Mouse (Mus musculus): ENCODE data around the gene Rbbp4.
"Not testable (repeated sequence)": the region's sequence is repeated elsewhere in the genome, so short reads cannot be mapped to it uniquely, and the experiment has no call there.

The Rbbp4 gene

DNA sequence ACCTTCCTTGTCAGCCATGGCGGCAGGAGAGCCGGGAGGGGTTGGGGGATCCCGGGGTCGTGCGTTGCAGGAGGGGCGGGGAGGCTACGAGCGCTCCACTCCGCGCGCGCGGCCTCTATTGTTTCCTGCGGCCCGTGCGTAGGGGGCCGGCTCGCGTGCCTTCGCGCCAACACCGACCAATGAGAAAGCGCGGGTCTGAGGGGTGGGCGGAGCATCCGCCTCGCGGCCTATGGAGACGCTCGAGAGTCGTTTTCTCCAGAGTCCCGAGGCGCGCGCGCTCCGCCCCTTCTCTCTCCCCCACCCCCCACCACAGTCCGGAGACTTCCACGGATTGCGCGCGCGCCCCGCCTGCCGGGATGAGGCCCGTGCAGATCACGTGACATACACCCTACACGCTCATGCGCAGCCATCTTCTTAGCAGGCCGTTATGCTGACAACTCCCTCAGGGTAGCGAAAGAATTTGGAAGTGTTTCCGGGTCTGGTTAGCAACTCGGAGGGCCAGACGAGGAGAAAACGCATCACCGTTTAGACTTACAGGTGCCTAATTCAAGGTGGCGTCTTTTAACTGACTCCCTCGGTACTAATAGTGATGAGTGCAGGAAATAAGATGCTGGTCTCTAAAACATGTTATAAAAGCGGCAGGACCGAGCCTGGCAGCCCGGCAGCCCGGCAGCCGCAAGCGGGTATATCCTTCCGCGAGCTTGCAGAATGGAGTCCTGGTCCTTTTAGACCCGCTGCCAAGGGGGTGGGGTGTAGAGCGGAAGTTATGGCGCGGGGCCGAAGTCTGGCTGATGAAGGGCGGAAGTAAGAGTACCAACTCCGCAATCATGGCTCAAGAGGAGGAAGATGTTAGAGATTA, at the start of gene Rbbp4, which contains the start of gene Zbtb8os:
Rbbp4 (minus strand) TSS at position 155 of the 859 bp plus-strand sequence.
Zbtb8os (plus strand) TSS at position 480 of the 859 bp plus-strand sequence.
- DNase-seq (ENCODE audit: low read depth, low spot score), result peak; percentile 99

DNA sequence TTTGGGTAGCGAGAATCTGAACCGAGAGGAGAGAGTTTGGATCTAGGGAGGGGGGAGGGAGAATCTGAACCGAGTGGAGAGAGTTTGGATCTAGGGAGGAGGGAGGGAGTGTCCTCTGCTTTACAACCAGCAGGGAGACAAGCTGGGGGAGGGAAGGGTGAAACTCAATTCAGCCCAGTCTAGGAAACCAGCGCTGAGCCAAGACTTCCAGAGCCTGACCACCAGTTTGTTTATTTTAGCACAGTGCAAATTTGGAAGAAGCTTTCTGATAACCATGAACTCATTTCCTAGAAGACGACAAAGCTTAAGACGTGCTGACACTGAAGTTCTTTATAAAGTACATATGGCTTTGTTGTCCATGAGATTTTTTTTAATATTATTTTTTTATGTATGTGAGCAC, 49.3 kb upstream of the Rbbp4 start:
- DNase-seq (ENCODE audit: low read depth, low spot score), result no peak

DNA sequence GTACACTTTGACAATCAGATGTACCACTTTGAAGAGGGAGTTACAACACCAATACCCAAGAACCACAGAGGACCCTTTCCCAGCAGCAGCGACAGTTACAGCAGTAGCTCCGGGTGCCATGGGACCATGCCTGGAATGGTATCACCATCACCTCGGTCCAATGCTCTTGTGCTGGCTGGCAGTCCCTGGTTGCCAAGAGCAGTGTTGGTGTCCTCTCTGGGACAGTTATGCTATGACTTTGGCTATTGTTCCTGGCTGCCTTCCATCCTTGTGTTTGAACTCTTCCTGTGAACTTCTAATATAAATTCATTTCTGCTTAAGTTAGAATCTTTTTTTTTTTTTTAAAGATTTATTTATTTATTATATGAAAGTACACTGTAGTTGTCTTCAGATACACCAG, 48.4 kb upstream of the Rbbp4 start:
- DNase-seq (ENCODE audit: low read depth, low spot score), result no peak

DNA sequence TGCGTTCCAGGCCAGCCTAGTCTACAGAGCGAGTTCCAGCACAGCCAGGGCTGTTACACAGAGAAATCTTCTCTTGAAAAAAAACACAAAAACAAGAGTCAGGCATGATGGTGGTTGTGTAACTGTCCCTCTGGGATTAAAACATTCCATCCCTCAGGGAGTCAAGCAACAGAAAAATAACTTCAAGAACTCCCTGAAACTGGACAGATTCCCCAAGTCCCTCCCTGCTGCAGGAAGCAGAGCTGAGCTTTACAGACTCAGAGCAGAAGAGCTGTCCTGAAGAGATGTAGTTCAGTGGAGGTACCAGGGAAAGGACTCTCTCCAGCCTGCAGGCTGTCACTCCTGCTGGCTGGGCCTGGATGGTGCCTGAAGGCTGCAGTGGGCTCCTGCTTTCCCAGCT, 47.3 kb upstream of the Rbbp4 start:
- no peak for DNase-seq (ENCODE audit: low read depth, low spot score)

DNA sequence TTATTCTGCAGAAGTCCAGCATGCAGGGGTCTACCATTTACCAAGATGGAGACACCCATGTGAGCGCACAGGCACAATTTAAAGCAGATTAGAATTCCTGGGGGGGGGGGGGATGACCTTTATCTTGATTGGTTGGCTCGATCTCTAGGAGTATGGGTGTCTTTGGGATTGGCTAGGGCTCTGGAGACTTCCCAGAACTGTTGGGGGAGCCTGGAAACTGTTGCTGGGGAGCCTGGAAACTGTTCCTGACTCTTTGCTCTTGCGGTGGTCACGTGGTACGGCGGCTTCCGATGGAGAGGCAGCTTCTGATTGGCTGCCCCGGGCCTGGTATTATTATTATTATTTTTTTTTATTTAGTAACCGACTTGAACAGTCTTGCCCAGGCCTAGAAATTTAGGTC, 46.9 kb upstream of the Rbbp4 start:
- no peak for DNase-seq (ENCODE audit: low read depth, low spot score)

DNA sequence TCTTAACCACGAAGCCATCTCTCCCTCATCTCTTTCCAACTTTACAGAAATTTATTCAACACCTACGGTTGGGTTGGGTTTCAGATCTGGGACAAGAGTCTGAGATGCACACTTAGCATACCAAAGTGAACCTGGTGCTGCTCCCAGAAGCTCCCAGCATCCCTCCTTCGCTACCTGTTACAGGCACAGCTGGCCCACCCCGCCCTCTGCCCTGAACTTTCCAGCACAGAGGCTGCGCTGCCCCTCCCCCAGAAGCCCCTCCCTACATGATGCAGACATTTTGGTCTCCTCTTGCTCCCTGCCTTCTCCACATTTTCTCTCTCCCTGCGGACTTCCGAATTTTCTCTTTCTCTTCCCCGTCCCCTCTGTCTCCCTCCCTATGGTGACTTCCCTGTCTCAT, 46.0 kb upstream of the Rbbp4 start:
- DNase-seq (ENCODE audit: low read depth, low spot score), result no peak

DNA sequence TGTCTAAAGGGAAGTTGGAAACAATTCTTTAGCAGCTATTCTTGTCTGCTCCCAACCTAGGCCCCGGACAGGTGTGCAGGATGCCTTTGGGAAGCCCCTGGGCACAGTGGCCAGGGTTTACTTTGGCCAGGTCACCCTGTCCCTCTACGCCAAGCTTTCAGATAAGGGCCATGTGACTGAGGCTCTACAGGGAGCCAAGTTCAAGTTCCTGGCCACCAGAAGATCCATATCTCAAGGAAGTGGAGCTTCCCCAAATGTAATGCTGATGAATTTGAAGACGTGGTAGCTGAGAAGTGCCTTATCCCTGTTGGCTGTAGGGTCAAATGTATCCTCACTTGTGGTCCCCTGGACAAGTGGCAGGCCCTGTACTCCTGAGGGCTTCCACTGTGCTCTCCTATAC, 44.6 kb upstream of the Rbbp4 start:
- DNase-seq (ENCODE audit: low read depth, low spot score), result no peak

DNA sequence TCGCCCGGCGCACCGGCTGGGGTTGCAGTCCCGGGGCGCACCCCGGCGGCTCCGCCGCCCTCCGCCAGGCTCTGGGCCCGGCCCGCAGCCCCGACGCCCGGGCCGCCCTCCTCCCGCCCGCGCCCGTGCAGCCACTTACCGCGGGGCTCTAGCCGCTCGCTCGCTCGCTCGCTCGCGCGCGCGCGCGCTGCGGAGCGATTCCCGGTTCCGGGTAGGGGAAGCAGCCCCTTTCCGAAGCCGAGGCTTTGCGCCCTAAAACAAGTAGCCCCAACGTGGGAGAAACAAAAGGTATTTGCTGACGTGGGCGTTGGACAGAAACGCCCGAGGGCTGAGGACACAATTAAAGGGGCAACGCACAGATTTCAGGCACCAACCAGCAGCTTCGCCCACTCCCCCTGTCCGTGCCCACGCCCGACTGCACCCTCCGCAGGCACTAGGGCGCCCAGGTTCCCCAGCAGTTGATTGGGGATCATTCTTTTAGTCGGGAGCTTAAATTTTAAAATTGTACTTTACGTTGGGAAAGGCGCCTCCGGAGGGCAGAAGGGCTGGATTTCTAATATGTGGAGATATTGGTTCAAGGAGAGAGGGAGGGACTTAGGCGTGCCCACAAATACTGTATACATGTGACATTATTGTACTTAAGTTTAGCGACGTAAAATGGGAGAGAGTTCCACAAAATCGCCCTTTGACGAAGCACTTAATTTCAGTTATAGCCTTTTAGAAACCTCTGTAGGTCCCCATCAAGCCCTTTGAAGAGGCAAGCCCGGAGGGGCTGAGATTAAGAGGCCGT, 42.6 kb upstream of the Rbbp4 start, which contains the start of gene Zbtb8a:
Zbtb8a (minus strand) TSS at position 516 of the 790 bp plus-strand sequence.
- DNase-seq (ENCODE audit: low read depth, low spot score), result peak; percentile 70

DNA sequence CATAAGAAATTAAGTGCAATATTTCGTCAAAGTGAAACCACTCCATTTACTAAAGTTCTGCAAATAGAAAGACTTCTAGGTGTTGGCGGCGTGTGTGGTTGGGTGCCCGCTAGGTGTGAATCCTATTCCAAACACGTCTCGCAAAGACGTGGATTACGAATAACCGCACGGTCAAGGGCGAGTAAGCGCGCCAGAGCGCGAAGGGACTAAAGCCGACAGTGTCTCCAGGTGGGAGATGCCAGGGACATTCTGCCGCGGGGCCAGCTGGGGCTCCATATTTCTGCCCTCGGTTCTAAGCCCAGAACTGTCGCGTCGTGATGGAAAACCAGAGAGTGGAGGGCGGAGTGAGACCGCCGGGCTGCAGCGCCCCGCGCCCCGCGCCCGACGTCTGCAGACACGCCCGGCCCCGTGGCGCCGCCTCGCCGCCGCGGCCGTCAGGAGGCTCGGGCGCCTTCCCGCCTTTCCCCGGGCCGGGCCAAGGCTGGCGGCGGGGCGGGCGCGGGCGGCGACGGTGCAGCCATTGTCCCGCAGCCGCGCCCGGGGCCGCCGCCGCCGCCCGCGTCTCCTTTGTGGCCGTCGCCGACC, 41.9 kb upstream of the Rbbp4 start:
- peak; percentile 35 for DNase-seq (ENCODE audit: low read depth, low spot score)

DNA sequence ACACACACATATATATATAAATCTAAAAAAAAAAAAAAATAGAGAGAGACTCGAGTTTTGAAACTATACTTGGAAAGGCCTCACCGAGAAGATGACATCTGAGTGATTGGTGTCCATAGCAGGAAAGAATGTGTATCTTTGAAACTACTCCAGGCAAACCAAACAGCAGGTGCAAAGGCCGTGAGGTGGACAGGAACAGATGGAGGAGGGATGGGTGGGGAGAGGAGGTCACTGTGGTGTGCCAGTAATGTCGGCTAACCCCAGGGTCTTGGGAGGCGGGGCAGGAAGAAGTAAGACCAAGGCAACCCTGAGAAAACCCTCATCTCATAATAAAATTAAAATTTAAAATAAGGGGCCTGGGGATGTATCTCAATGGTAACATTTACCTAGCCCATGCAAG, 40.7 kb upstream of the Rbbp4 start:
- DNase-seq (ENCODE audit: low read depth, low spot score), result no peak

DNA sequence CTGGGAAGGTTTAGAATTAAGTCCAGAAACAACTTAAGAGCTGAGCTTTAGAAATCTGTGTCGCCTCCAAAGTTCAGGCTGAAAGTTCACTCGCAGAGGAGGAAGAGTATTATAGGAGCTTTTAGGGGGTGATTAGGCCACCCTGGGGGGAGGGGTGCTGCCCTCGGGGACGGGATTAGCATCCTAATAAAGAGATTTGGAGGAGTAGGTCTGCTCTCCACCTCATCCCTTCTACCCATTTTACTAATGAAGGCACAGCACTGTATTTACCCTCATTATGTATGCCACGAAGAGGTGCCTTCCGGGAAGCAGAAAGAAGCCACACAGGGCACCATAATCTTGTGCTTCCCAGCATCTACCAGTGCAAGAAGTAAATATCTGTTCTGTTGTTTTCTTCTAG, 39.8 kb upstream of the Rbbp4 start:
- DNase-seq (ENCODE audit: low read depth, low spot score), result no peak

DNA sequence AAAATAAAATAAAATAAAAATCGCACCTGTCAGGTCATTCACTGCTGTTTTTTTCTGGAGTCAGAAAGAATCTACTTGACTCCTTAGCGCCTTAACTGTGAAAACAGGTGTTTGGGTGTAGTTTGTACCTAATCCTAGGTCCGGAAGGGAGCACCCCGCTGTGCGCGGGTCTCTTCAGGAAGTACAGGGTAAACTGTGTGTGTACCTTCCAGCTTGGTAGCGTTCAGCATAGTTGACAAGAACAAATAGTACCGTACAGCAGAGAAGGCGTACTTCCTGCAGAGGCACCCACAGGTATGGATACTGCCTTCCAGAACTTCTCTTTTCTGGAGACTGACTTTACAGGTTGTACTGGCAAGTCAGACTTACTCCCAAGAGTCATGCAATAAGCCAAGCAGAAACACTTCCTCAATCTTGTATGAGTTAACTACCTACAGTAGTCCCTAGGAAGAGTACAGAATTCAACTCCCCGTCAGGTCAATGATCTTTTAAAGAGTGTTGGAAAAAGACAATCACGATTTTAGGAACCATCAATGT, 39.1 kb upstream of the Rbbp4 start:
- DNase-seq (ENCODE audit: low read depth, low spot score), result no peak

DNA sequence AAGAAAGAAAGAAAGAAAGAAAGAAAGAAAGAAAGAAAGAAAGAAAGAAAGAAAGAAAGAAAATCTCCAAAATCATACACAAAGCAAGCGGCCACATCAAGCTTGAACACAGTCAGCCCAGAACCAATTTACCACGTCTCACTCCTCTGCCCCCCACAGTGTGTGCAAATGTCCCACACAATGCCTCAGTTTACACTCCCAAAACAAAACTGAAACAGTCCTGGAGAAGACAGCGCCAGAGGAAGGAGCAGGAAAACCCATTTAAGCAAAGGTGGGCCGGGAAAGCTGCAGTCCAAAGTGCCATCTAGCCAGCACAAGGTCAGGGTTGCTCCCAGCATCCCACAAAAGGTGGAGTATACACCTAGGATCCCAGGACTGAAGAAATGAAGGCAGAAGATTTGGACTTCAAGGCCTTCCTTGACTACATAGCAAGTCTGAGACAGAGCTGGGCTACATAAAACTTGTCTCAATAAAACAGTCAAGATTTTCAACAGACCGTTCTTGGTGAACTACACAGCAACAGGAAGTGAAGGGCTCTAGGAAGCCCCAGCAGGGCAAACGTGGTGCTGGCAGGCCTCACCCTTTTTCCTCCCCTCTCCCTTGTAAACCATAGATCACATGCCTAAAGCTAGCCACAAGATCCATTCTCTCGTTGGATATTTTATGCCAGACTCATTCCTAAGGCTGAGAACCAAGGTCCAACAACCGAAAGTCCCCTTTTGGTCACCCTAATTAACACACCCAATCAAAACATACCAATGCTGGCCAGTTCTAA, 38.2 kb upstream of the Rbbp4 start:
- DNase-seq (ENCODE audit: low read depth, low spot score), result no peak

DNA sequence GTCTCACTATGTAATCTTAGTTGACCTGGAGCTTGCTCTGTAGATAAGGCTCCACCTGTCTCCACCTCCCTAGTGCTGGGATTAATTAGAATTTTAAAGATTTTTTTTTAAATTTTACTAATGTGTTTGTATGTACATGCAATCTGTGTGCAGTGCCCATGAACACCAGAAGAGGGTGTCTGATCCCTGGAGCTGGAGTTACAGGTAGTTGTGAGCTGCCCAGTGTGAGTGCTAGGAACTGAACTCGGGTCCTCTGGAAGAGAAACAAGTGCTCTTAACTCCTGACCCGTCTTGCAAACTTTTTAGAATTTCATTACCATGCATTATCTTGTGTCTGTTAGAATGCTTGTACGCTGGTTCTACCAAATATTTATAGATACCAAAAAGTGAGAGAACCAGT, 36.2 kb upstream of the Rbbp4 start:
- DNase-seq (ENCODE audit: low read depth, low spot score), result no peak

DNA sequence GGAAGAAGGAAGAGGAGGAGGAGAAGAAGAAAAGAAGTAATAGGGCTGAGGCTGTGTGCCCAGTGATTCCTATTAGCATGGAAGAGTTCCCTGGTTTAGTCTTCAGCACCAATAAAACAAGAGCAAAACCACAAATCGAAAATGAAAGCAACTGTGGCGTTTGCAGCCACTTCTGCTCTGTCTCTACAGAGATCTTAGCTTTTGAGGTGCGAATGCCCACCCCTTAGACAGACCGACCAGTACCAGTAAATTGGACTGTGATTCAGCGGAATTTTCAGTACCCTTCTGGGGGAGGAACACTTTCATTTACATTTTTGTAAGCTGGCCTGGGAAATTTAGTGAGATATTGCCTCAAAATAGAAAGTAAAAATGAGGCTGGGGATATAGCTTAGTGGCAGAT, 30.1 kb upstream of the Rbbp4 start:
- DNase-seq (ENCODE audit: low read depth, low spot score), result no peak

DNA sequence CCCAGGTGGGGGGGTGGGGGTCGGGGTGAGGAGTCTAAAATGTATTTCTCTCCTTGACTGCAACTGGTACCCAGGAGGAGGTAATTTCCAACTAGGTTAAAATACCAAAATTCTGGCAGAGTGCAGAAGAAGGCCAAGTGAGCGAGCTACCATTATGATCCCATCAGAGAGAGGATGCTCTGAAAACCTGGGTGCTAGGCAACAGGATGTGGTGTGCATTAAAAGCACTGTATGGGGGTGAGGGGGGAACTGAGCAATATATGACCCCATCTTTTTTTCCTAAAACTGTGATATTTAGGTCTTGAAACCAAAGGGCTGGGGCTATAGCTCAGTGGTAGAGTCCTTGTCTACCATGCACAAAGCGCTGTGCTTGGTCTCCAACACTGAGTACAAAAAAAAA, 29.2 kb upstream of the Rbbp4 start:
- DNase-seq (ENCODE audit: low read depth, low spot score), result no peak

DNA sequence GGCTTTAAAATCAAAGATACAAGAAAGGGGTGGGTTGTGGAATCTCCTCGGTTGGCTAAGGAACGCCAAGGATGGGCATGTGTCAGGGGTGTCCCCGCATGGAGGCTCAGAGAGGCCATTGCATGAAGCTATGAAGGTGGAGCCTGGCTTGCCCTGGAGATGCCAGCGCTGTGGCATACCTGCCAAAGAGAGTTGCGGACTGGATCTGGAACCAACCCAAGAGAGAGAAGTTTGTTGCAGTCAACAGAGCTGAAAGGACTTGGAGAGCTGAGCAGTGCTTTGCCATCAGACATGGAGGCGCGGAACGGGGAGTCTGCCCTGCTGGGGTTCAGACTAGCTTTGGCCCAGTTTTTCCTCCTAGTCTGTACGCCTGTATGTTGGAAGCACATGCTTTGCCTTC, 28.3 kb upstream of the Rbbp4 start:
- no peak for DNase-seq (ENCODE audit: low read depth, low spot score)

DNA sequence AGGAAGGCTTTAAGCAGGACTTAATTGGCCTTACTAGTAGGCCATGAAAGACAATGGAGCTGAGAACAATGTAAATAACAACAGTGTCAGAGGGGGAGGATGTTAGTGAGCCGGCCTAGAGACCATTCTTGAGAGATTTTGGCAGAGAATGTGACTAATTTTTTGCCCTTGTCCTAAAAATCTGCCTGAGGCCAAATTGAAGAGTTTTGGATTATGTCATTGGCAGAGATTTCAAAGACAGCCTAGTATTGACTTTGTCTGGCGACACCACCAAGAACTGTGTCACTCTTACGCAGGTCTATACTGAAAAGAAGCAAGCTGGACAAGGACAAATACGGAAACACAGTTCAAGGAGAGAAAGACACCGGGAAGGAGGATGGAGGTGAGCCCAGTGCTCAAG, 27.6 kb upstream of the Rbbp4 start:
- DNase-seq (ENCODE audit: low read depth, low spot score), result no peak

DNA sequence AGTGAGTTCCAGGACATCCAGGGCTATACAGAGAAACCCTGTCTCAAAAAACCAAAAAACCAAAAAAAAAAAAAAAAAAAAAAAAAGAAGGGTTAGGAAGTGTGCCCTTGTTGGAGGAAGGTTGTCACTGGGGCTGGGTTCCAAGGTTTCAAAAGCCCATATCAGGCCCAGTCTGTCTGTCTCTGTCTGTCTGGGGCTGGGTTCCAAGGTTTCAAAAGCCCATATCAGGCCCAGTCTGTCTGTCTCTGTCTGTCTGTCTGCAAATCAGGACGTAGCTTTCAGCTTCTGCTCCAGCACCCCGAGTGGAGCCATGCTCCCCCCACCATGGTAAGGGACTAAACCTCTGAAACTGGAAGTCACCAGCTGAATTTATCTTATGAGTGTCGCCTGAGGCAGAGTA, 27.1 kb upstream of the Rbbp4 start:
- DNase-seq (ENCODE audit: low read depth, low spot score), result not testable (repeated sequence)

DNA sequence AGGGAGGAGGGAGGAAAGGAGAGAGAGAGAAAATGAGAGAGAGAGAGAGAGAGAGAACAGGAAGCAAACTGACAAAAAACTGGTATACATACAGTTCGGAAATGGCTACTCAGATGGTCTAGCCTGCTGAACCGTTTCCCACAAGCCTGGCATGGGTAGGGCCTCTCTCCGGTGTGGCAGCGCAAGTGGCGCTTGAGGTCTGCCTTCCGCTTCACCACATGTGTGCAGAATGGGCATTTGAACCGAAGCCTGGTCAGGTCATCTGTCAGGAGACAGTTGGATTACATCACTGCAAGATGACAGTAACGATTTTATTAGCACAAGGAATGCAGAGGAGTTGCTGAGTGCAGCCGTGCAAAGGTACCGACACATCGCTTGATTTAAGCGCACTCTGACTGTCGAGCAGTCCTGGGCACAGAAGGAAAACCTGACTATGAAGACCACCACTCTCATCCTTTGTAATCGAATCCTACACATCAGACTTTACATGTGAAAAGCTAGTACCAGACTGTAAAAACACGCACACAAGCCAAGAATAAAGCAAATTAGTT, 22.5 kb upstream of the Rbbp4 start:
- no peak for DNase-seq (ENCODE audit: low read depth, low spot score)

DNA sequence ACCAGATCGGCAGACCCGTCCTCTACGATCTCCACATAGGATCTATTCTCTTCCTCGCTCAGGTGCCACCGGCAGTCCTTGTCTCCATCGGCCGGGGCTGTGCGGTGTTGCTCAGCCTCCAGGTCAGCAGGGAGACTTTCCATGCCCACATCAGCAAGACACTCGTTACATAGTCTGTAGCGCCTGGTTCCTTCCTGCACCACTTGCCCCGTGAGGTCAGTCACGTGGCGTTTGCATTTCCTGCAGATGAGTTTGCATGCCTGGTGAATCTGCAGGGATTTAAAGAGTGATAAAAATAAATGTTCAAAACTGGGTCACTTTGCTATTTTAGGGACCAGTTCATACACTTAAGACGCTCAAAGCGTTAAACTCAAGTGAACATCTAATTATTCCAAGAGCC, 19.1 kb upstream of the Rbbp4 start:
- no peak for DNase-seq (ENCODE audit: low read depth, low spot score)
